In genomic region chr3:125794606-125795005, GRCm38 (mm10) we compare ENCODE assay signal across 29 mouse cellular contexts.
DNase-seq lines count a peak whose midpoint lies in the region; ATAC-seq lines count a peak whose summit lies in the region.
"Had no signal": no experiment of that assay in that cellular context is flagged by ENCODE, and none has a peak within 500 bp of the region (broad histone marks: within the 10 kb centered on the region; RNA-seq: fewer than 3 reads in every experiment).

No protein-coding gene starts in this region.

- 62% methylated on average over 1 of the region's 1 CpGs for WGBS in heart, embryonic 12.5 days
- WGBS in heart, embryonic 11.5 days (ENCODE audit: insufficient replicate concordance): 71% methylated on average over 1 of the region's 1 CpGs

- H3K4me1 ChIP-seq in heart, embryonic 12.5 days (replicated peaks): no peaks in the 10 kb centered on the region
- no peaks in the 10 kb centered on the region for H3K4me1 ChIP-seq in heart, embryonic 11.5 days (ENCODE audit: control insufficient read depth, insufficient read depth, low read length)
- H3K4me1 ChIP-seq: embryonic facial prominence, embryonic 15.5 days; forebrain, embryonic 10.5 days; heart, embryonic 15.5 days; hindbrain, embryonic 12.5 days had no signal

- no peak for ATAC-seq in heart, embryonic 12.5 days (ENCODE audit: insufficient number of reproducible peaks, low FRiP score)
- no peak for ATAC-seq in heart, embryonic 11.5 days (replicated peaks; ENCODE audit: insufficient number of reproducible peaks, low FRiP score, low TSS enrichment)
- ATAC-seq: activated CD4-positive, CD25-positive, alpha-beta regulatory T cell, adult 4 months; CD4-positive, CD25-positive, alpha-beta regulatory T cell, adult 4 months; forebrain, embryonic 14.5 days; hindbrain, embryonic 16.5 days; inflammation-experienced regulatory T-cells, adult 6 months; intestine, postnatal 0 days; Patski had no signal

- DNase-seq in adrenal gland, adult 2 months: peak; percentile 5
- no peak for DNase-seq in adrenal gland, postnatal 4 days (ENCODE audit: low spot score in 2 of 2)
- peak; percentile 28 to 57 for DNase-seq in heart, adult 18-20 months
- DNase-seq in heart, postnatal 36 days: peak; percentile 1 to 3
- peak; percentile 53 for DNase-seq in adipocyte (ENCODE audit: low spot score)
- DNase-seq in thymus, postnatal 10 days (ENCODE audit: low spot score in 2 of 2): no peak
- DNase-seq: B cell, adult 2 months; cerebellum, adult 18-20 months; cerebellum, postnatal 14 days; embryo, embryonic 11 days; gastrocnemius, adult 2 months; gastrocnemius, postnatal 25 days; heart, postnatal 4 days; kidney, adult 8-10 months had no signal

- intact Hi-C loops in heart, postnatal 36 days (cut with DNase I): no loop called here

- H3K4me3 ChIP-seq in heart, embryonic 12.5 days: no peak overlapping the region
- H3K4me3 ChIP-seq in heart, embryonic 11.5 days (ENCODE audit: low read depth, low read length): no peak overlapping the region
- H3K4me3 ChIP-seq: embryonic facial prominence, embryonic 15.5 days; erythroblast, embryonic 14.5 days; forebrain, embryonic 10.5 days; gastrocnemius, adult 2 months; heart, embryonic 15.5 days; hindbrain, embryonic 12.5 days had no signal

- no peaks in the 10 kb centered on the region for H3K27me3 ChIP-seq in heart, embryonic 12.5 days (replicated peaks)
- no peaks in the 10 kb centered on the region for H3K27me3 ChIP-seq in heart, embryonic 11.5 days (ENCODE audit: control insufficient read depth, insufficient read depth, low read length)
- H3K27me3 ChIP-seq: embryonic facial prominence, embryonic 15.5 days; heart, embryonic 15.5 days; hindbrain, embryonic 12.5 days; Patski had no signal

- H3K27ac ChIP-seq in heart, embryonic 12.5 days (ENCODE audit: poor library complexity, severe bottlenecking): no peak overlapping the region
- no peak overlapping the region for H3K27ac ChIP-seq in heart, embryonic 11.5 days (ENCODE audit: low read depth, low read length)
- H3K27ac ChIP-seq: embryonic facial prominence, embryonic 15.5 days; forebrain, embryonic 10.5 days; gastrocnemius, adult 2 months; heart, embryonic 15.5 days; hindbrain, embryonic 12.5 days had no signal

- H3K9me3 ChIP-seq in heart, embryonic 12.5 days (replicated peaks): no peaks in the 10 kb centered on the region
- H3K9me3 ChIP-seq in heart, embryonic 11.5 days (replicated peaks; ENCODE audit: control insufficient read depth, low read length): no peaks in the 10 kb centered on the region
- H3K9me3 ChIP-seq: embryonic facial prominence, embryonic 15.5 days; forebrain, embryonic 10.5 days; G1E; heart, embryonic 15.5 days; hindbrain, embryonic 12.5 days had no signal

- H3K9ac ChIP-seq in heart, embryonic 12.5 days: no peak overlapping the region
- no peak overlapping the region for H3K9ac ChIP-seq in heart, embryonic 11.5 days (ENCODE audit: low read depth, low read length)
- H3K9ac ChIP-seq: embryonic facial prominence, embryonic 15.5 days; heart, embryonic 15.5 days; hindbrain, embryonic 12.5 days had no signal

- no peak overlapping the region for H3K4me2 ChIP-seq in heart, embryonic 12.5 days
- H3K4me2 ChIP-seq in heart, embryonic 11.5 days: no peak overlapping the region
- H3K4me2 ChIP-seq: embryonic facial prominence, embryonic 15.5 days; heart, embryonic 15.5 days; hindbrain, embryonic 12.5 days had no signal

- H3K36me3 ChIP-seq in heart, embryonic 12.5 days: no peaks in the 10 kb centered on the region
- no peaks in the 10 kb centered on the region for H3K36me3 ChIP-seq in heart, embryonic 11.5 days (ENCODE audit: control insufficient read depth, insufficient read depth, low read length)
- H3K36me3 ChIP-seq: embryonic facial prominence, embryonic 15.5 days; forebrain, embryonic 10.5 days; G1E; heart, embryonic 15.5 days; hindbrain, embryonic 12.5 days had no signal

Comparison
In these comparisons a context has a peak if more than half of its experiments do, and no peak if none do; other contexts are left out.
1. DNase-seq: peak in adrenal gland, adult 2 months (single experiment), heart, adult 18-20 months (2 of 2), heart, postnatal 36 days (2 of 2) and adipocyte (single experiment); none in adrenal gland, postnatal 4 days (0 of 2) and thymus, postnatal 10 days (0 of 2).